Mouse (Mus musculus): Measurements from ENCODE around the gene Olfr780.
"Not testable (repeated sequence)": the region's sequence is repeated elsewhere in the genome, so short reads cannot be mapped to it uniquely, and the experiment has no call there.

The Olfr780 gene

DNA sequence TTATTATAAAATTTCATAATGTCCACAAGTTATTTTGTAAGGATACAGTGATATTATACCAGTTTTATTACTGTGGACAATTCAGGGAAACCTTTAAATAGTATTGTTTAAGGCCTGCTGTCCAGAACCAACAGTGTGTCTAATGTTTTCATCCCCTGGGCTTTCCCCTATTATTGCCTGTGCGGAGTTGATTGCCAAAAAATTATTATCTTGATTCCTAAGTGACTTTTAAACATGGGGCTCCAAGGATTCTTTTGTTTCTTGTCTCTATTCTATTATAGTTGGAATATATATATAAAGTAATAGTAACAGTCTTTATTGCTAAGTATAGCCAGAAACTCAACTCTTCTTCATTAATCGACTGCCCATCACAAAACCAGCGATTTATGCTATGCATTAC, at the start of gene Olfr780:
Gene Olfr780, plus strand, starts transcription at position 301 of the 400 bp plus-strand sequence.
- no peak for DNase-seq (ENCODE audit: low read depth, low spot score)

- DNase-seq (ENCODE audit: low read depth, low spot score): no peak
Measured at GRCm38 (mm10) chr10:129271081-129271535, 46.8 kb upstream of the Olfr780 start, which contains the start of gene Olfr777. Gene Olfr777, minus strand, starts transcription at chr10:129271485.

DNA sequence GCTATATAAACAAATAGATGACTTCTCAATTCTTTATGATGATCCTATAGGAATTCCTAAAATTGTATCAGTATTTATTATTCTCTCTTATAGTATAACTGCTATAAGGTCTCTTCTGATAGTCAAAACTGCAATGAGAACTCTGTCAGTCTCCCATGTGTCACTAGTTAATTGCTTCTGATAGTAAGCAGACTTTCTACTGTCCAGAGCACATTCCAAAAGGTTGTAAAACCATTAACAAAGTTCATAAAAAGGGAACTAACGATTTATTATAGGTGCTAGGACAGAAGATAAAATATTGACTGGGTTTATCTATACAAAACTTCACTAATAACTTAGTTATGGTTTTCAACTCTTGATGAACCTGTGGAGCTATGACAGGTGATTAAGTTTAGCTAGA, 4.9 kb upstream of the Olfr780 start:
- not testable (repeated sequence) for DNase-seq (ENCODE audit: low read depth, low spot score)

GRCm38 (mm10) chr10:129313521-129313920, 4.4 kb upstream of the Olfr780 start:
- DNase-seq (ENCODE audit: low read depth, low spot score): not testable (repeated sequence)

- DNase-seq (ENCODE audit: low read depth, low spot score): no peak
Measured at GRCm38 (mm10) chr10:129328554-129328953, 10.6 kb downstream of the Olfr780 start, which contains the start of gene Olfr781. Gene Olfr781, plus strand, starts transcription at chr10:129328854.

GRCm38 (mm10) chr10:129348550-129348949, 30.6 kb downstream of the Olfr780 start, which contains the start of gene Olfr782:
Gene Olfr782, plus strand, starts transcription at chr10:129348850.
- no peak for DNase-seq (ENCODE audit: low read depth, low spot score)

DNA sequence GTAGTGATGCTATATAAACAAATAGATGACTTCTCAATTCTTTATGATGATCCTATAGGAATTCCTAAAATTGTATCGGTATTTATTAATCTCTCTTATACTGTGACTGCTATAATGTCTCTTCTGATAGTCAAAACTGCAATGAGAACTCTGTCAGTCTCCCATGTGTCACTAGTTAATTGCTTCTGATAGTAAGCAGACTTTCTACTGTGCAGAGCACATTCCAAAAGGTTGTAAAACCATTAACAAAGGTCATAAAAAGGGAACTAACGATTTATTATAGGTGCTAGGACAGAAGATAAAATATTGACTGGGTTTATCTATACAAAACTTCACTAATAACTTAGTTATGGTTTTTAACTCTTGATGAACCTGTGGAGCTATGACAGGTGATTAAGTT, 34.6 kb downstream of the Olfr780 start:
- not testable (repeated sequence) for DNase-seq (ENCODE audit: low read depth, low spot score)

- DNase-seq (ENCODE audit: low read depth, low spot score): not testable (repeated sequence)
Measured at GRCm38 (mm10) chr10:129356496-129356895, 38.6 kb downstream of the Olfr780 start.

GRCm38 (mm10) chr10:129357307-129357706, 39.4 kb downstream of the Olfr780 start:
- DNase-seq (ENCODE audit: low read depth, low spot score): no peak
